In genomic region chr14:54874165-54874564, GRCm38 (mm10) we compare ENCODE assay signal across 30 mouse cellular contexts. TPM values are rescaled to one million over a fixed set of nuclear protein-coding genes. Genes with fewer than 3 reads are reported as not detected.
"Had no signal": no experiment of that assay in that cellular context is flagged by ENCODE, and none has a peak within 500 bp of the region (broad histone marks: within the 10 kb centered on the region; RNA-seq: fewer than 3 reads in every experiment).

No protein-coding gene starts in this region.

- H3K9ac ChIP-seq: heart, embryonic 12.5 days; hindbrain, embryonic 12.5 days; hindbrain, embryonic 14.5 days; limb, embryonic 12.5 days; liver, embryonic 13.5 days; liver, embryonic 15.5 days; liver, postnatal 0 days had no signal

- H3K36me3 ChIP-seq: heart, embryonic 12.5 days; hindbrain, embryonic 10.5 days; hindbrain, embryonic 12.5 days; limb, embryonic 10.5 days; limb, embryonic 12.5 days; liver, embryonic 13.5 days; liver, embryonic 15.5 days had no signal

- H3K4me2 ChIP-seq: heart, embryonic 12.5 days; hindbrain, embryonic 12.5 days; hindbrain, embryonic 14.5 days; limb, embryonic 12.5 days; liver, embryonic 11.5 days; liver, embryonic 13.5 days; liver, embryonic 15.5 days had no signal

- H3K27ac ChIP-seq: gastrocnemius, adult 2 months; heart, adult 2 months; hindbrain, embryonic 10.5 days; hindbrain, embryonic 12.5 days; hindbrain, embryonic 14.5 days; layer of hippocampus, adult 2 months; left cerebral cortex, adult 2 months; limb, embryonic 10.5 days; limb, embryonic 12.5 days; liver, embryonic 13.5 days; liver, embryonic 15.5 days had no signal

- DNase-seq: gastrocnemius, adult 2 months; gastrocnemius, postnatal 10 days; gastrocnemius, postnatal 25 days; heart, adult 2 months; heart, postnatal 10 days; heart, postnatal 4 days; kidney, adult 18-20 months; kidney, adult 8-10 months; kidney, postnatal 10 days; kidney, postnatal 25 days; kidney, postnatal 4 days; liver; liver, embryonic 13.5 days; liver, postnatal 0 days had no signal

- H3K4me3 ChIP-seq: gastrocnemius, adult 2 months; heart, adult 2 months; heart, embryonic 12.5 days; hindbrain, embryonic 10.5 days; hindbrain, embryonic 12.5 days; layer of hippocampus, adult 2 months; left cerebral cortex, adult 2 months; limb, embryonic 10.5 days; limb, embryonic 12.5 days; liver, embryonic 13.5 days; liver, embryonic 15.5 days had no signal

- ATAC-seq: hindbrain, embryonic 16.5 days; inflammation-experienced regulatory T-cells, adult 6 months; intestine, embryonic 16.5 days; liver, postnatal 0 days had no signal

- H3K9me3 ChIP-seq: heart, embryonic 12.5 days; hindbrain, embryonic 10.5 days; hindbrain, embryonic 12.5 days; limb, embryonic 10.5 days; limb, embryonic 12.5 days; liver, embryonic 13.5 days; liver, embryonic 15.5 days had no signal

- H3K27me3 ChIP-seq: liver, embryonic 13.5 days had no signal

RNA-seq across cellular contexts. Expression of gene Ppp1r3e, which starts 3.2 kb away (rescaled TPM):
- polyA plus RNA-seq: limb, embryonic 10.5 days; limb, embryonic 12.5 days had no signal

RNA-seq across cellular contexts. Expression of gene Gm20521, which starts 9.1 kb away (rescaled TPM):
- polyA plus RNA-seq: heart, adult 2 months; heart, embryonic 12.5 days; heart, embryonic 14.5 days; heart, embryonic 16.5 days; hindbrain, embryonic 10.5 days; hindbrain, embryonic 14.5 days; kidney, embryonic 14.5 days; limb, embryonic 12.5 days; liver, embryonic 15.5 days had no signal
